Mouse (Mus musculus) megakaryocyte-erythroid progenitor cell, adult 5-6 weeks (primary cell): ENCODE measurements around the gene Col20a1. TPM values are rescaled to one million over a fixed set of nuclear protein-coding genes. Genes with fewer than 3 reads are reported as not detected.

Experiments used
- ATAC-seq: replicated peaks from 2 replicates; pipeline ENCODE4 v1.8.0; 2016; ENCODE audit warnings: mild to moderate bottlenecking, inconsistent platforms; ENCODE audit not compliant: severe bottlenecking, poor library complexity, low FRiP score, low TSS enrichment
- total RNA-seq, 2 experiments: library from RNA; stranded (forward) in 1 of 2; stranded (reverse) in 1 of 2; fragments of 200-1000, 215-1000 nt in 1 of 2; fragments of >200 nt in 1 of 2; fragmentation: Nextera tagmentation in 1 of 2; gene quantifications; 2 replicates each; pipeline ENCODE4 v1.2.3; 2014 to 2017

Col20a1 gene
- 0.79 TPM in 1 of 2 replicates, not detected in the other for total RNA-seq (2014; fragmentation: Nextera tagmentation)
- total RNA-seq (2017), result 0.38 and 0.42 TPM in 2 replicates

GRCm38 (mm10) chr2:180986449-180986848 lies at the start of gene Col20a1:
Gene Col20a1 (plus strand): TSS chr2:180986535.
- ATAC-seq, result no peak

- peak; percentile 83 for ATAC-seq
Observed at GRCm38 (mm10) chr2:180940187-180940586, 46.1 kb upstream of the Col20a1 start.

DNA sequence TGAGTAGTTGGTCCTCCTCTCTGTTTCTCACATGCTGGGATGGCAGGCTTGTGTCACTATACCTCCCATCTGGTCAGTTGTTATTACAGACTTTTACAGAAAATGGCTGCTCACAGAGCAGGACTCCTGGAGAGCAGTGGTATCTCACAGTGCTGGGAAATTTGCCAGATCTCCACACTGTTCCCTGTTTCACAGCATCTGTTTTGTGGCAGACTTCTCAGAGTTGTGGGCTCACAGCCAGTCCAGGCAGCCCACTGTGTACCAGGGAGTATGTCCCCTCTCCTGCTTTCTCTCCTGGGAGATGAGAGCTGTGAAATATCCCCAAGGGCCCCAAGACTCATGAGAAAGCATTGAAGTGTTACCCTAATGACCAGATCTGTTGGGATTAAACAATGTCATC lies 44.5 kb upstream of the Col20a1 start:
- no peak for ATAC-seq

DNA sequence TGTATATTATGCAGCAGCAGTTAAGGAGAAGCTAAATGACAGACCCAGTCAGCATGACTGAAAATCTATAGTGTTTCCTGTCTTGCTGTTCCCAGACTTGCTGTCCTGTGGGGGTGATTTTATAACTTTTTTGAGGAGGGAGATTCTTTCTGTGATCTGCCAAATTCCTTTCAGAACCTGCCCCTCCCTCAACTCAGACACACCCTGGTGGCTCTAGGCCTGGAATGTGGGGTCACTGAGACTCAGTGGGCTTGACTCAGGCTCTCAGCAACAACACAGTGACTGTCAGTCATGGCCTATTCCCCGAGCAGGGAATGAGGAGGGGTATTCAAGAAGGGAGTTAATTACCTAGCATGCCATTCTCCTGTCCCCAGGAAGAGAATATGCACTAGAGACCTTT lies 36.4 kb upstream of the Col20a1 start:
- ATAC-seq, result no peak

GRCm38 (mm10) chr2:180952731-180953171 lies 33.6 kb upstream of the Col20a1 start:
- no peak for ATAC-seq

GRCm38 (mm10) chr2:180953638-180954037 lies 32.7 kb upstream of the Col20a1 start:
- ATAC-seq, result no peak

GRCm38 (mm10) chr2:180954061-180955047 lies 32.0 kb upstream of the Col20a1 start, which contains the start of gene Nkain4:
Gene Nkain4 (minus strand): TSS chr2:180954699.
- ATAC-seq, result 0 out of 2 replicates have a peak, but pooled peaks have one; percentile 17

- no peak for ATAC-seq
Observed at GRCm38 (mm10) chr2:180959605-180960004, 26.7 kb upstream of the Col20a1 start.

GRCm38 (mm10) chr2:180960187-180960586 lies 26.1 kb upstream of the Col20a1 start:
- ATAC-seq, result no peak

GRCm38 (mm10) chr2:180962616-180963308 lies 23.6 kb upstream of the Col20a1 start:
- ATAC-seq, result no peak

DNA sequence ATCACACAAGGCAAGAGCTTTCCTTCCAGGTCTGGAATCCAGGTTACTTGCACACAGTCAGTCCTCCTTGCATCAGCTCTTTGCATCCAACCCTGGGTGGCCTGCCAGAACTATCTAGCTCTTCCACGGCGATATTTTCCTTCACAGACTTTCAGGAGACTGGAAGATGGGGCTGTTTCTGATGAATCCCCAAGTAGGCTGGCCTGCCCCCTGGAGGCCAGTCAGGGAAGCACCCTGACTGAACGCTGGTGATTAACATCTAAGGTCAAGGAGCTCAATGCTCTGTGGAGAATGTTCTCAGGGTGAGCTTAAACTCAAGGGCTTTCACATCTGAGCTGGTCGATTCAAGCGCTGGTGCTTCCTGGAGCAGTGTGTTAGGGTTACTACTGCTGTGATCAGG lies 22.4 kb upstream of the Col20a1 start:
- ATAC-seq, result peak; percentile 48; the same call in 1 of the 2 replicates

GRCm38 (mm10) chr2:180966092-180966882 lies 20.0 kb upstream of the Col20a1 start:
- ATAC-seq, result peak; percentile 53

- ATAC-seq, result peak; percentile 90
Observed at GRCm38 (mm10) chr2:180967010-180967763, 19.1 kb upstream of the Col20a1 start, which contains the start of gene Arfgap1. Gene Arfgap1 (plus strand): TSS chr2:180967225.

- ATAC-seq, result no peak
Observed at GRCm38 (mm10) chr2:180981133-180981532, 5.2 kb upstream of the Col20a1 start.

- no peak for ATAC-seq
Observed at GRCm38 (mm10) chr2:180985635-180986034, 700 bp upstream of the Col20a1 start.

DNA sequence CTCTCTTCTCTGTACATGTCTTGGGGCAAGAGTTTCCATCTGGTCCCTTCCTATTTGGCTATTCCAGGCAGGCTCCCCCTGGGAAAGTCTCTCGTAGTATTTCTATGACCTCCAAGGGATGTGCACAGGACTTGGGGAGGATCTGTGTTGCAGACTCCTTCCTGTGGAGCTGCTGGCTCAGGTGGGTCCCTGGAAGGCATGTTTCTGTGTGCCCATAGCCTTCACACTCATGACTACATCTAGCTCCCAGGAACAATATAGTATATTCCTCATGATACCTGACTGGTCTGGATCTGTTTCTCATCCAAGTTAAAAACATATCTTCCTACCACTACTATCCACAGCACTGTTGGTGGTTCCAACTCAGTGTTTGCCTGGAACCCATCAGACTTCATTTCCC lies 666 bp downstream of the Col20a1 start:
- no peak for ATAC-seq

- no peak for ATAC-seq
Observed at GRCm38 (mm10) chr2:180987432-180988030, 1.2 kb downstream of the Col20a1 start.

DNA sequence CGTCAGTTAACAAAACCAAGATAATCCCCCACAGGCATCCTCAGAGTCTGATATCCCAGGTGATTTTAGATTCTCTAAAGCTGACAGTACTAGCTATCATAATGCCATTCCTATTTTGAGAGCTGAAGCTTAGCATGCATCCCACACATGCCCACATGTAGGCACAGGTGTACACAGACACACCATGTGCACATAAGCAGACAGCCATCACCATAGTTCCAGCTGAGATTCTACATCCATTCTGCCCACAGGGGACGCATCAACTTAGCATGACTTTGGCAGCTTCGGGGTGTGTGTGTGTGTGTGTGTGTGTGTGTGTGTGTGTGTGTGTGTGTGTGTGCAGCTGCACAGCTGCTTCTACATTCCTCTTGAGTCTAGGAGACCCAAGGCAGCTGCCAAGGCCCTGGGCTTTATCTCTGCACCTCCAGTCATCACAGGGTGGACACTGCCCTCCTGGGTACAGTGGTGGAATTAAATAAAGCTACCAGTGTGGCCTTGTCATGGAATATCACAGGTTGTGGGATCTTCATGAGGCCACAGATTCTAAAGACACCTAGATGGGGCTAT lies 2.1 kb downstream of the Col20a1 start:
- ATAC-seq, result 0 out of 2 replicates have a peak, but pooled peaks have one; percentile 3
